Mouse (Mus musculus) kidney, adult 2 months (tissue): ENCODE measurements around the gene Xrra1.

Experiments
- CTCF ChIP-seq: fragments of 200-500 bp; conservative IDR thresholded peaks from 2 replicates; pipeline ENCODE4 v1.5.1; 2011; ENCODE audit warnings: low read depth, mild to moderate bottlenecking, control low read depth, low read length, moderate library complexity, mixed read lengths; ENCODE audit not compliant: insufficient read depth, insufficient read length
- POLR2A ChIP-seq: fragments of 200-500 bp; IDR thresholded peaks from one replicate; pipeline ENCODE4 v1.6.1; 2011; ENCODE audit warnings: low read depth, low read length, control low read depth

DNA sequence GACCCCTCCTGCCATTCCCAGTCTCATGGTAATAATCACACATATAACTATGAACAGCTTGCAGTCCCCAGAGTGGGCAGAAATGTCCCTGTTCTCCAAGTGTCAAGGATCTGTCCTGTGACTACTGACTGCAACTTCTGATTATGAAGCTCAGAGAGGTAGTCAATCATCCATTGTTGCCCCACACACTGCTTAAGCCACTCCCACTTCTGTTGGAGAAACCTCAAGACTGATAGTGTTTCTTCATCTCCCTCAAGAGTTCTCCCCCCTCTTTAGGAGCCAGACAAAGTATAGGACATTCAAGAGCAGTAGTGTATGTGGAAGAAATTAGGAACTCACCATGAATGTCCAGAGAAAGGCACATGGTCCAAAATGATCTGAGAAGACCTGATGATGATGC, 28.8 kb downstream of the Xrra1 start:
- TF ChIP-seq CTCF (no peak), POLR2A (no peak)
